Mouse (Mus musculus): Measurements from ENCODE around the gene Jmjd1c. TPM values are rescaled to one million over a fixed set of nuclear protein-coding genes. Genes with fewer than 3 reads are reported as not detected.

Gene Jmjd1c
- total RNA-seq, 1 experiment, result 93.0 TPM

DNA sequence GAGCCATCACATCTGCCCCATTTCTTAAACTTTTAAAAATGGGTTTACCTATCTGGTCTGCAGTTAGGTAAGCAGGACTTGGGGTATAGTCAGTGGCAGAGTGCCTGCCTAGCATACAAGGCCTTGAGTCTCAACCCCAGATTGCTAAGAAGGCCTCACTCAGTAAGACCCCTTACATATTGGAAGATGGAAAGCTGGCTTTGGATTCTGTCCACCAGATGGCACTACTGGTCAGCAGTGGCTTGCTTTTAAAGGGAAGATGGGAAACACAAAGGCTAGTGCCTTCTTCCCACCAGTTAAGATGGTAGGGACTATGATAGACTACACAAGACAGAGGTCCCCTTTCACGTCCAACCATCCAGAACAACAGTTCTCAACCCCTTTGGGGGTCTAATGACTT lies 168.9 kb downstream of the Jmjd1c start:
- peak; percentile 43; the same call in 1 of the 2 replicates for TF ChIP-seq ZC3H11A (IDR thresholded peaks at IDR 0.05; ENCODE audit: borderline replicate concordance, low read depth, low read length)
- no peak for TF ChIP-seq HCFC1 (IDR thresholded peaks at IDR 0.05; ENCODE audit: borderline replicate concordance, insufficient read depth, low read length)
- no peaks in the 10 kb centered on the region for H3K4me1 ChIP-seq (ENCODE audit: control insufficient read depth in 2 of 2, insufficient read depth in 2 of 2, low read length in 2 of 2, poor library complexity in 1 of 2)
- peaks cover 23% of the 10 kb centered on the region for H3K36me3 ChIP-seq (ENCODE audit: control insufficient read depth, insufficient read depth, low read length, poor library complexity, severe bottlenecking)
- no peak overlapping the region for H3K9ac ChIP-seq (ENCODE audit: insufficient read depth, low read depth, low read length, poor library complexity, severe bottlenecking)
- no peak overlapping the region for H3K27ac ChIP-seq (ENCODE audit: insufficient read depth, low read depth, low read length, poor library complexity, severe bottlenecking)
- no peak for DNase-seq (ENCODE audit: low read depth, low spot score)
- H3K4me3 ChIP-seq (ENCODE audit: insufficient read depth in 1 of 2, low read depth in 1 of 2, low read length in 2 of 2, poor library complexity in 1 of 2, severe bottlenecking in 1 of 2), result no peak overlapping the region
- in situ Hi-C loops (cut with MboI; ENCODE audit: low sequenced_read_pairs in 2 of 2, unreplicated experiment in 2 of 2), result no loop called here
- no peaks in the 10 kb centered on the region for H3K9me3 ChIP-seq (ENCODE audit: control insufficient read depth, insufficient read depth, low read depth, low read length)

DNA sequence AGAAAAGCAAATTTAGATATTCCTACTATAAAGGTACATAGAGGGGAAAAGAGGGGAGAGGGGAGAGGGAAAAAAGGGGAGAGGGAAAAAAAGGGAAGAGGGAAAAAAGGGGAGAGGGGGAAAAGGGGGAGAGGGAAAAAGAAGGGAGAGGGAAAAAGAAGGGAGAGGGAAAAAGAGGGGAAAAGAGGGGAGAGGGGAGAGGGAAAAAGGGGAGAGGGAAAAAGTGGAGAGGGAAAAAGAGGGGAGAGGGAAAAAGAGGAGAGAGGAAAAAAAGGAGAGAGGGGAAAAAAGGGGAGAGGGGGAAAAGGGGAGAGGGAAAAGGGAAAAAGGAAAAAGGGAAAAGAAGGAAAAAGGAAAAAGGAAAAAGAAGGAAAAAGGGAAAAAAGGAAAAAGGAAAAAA lies 180.0 kb downstream of the Jmjd1c start:
- no peak for TF ChIP-seq ZC3H11A (IDR thresholded peaks at IDR 0.05; ENCODE audit: borderline replicate concordance, low read depth, low read length)
- TF ChIP-seq HCFC1 (IDR thresholded peaks at IDR 0.05; ENCODE audit: borderline replicate concordance, insufficient read depth, low read length), result no peak
- TF ChIP-seq CHD2 (IDR thresholded peaks at IDR 0.05; ENCODE audit: low read depth, low read length), result no peak
- no peak for TF ChIP-seq MAFK (IDR thresholded peaks at IDR 0.05; ENCODE audit: insufficient read depth, low read depth, low read length)
- TF ChIP-seq ZNF384 (IDR thresholded peaks at IDR 0.05; ENCODE audit: low read depth, low read length), result no peak
- H3K4me1 ChIP-seq (ENCODE audit: control insufficient read depth in 2 of 2, insufficient read depth in 2 of 2, low read length in 2 of 2, poor library complexity in 1 of 2), result no peaks in the 10 kb centered on the region
- in situ Hi-C loops (cut with MboI; ENCODE audit: low sequenced_read_pairs in 2 of 2, unreplicated experiment in 2 of 2), result no loop called here
- no peak overlapping the region for H3K27ac ChIP-seq (ENCODE audit: insufficient read depth, low read depth, low read length, poor library complexity, severe bottlenecking)
- H3K9ac ChIP-seq (ENCODE audit: insufficient read depth, low read depth, low read length, poor library complexity, severe bottlenecking), result no peak overlapping the region
- DNase-seq (ENCODE audit: low read depth, low spot score), result no peak
- peaks cover 21% of the 10 kb centered on the region for H3K36me3 ChIP-seq (ENCODE audit: control insufficient read depth, insufficient read depth, low read length, poor library complexity, severe bottlenecking)
- no peak overlapping the region for H3K4me3 ChIP-seq (ENCODE audit: insufficient read depth in 1 of 2, low read depth in 1 of 2, low read length in 2 of 2, poor library complexity in 1 of 2, severe bottlenecking in 1 of 2)
- H3K9me3 ChIP-seq (ENCODE audit: control insufficient read depth, insufficient read depth, low read depth, low read length), result peaks cover 10% of the 10 kb centered on the region; the same call in 1 of the 2 replicates

DNA sequence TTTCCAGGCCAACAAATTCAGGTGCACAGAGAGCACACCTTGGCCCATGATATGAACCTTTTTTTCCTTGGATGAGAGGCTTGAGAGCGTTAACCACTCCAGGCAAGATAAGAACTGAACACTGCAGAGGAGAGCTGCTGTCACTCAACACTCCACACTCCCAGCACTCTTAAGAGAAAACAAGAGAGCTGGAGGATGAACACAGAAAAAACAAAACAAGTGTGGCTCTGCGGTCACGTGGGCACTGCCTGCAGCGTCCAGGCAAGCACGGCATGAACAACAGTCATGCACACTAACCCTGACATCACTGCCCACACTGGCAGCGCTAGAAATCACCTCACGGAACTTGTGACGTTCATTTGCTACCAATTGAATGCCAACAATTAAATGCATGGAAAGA lies 185.9 kb downstream of the Jmjd1c start:
- in situ Hi-C loops (cut with MboI; ENCODE audit: low sequenced_read_pairs in 2 of 2, unreplicated experiment in 2 of 2), result no loop called here
- H3K9ac ChIP-seq (ENCODE audit: insufficient read depth, low read depth, low read length, poor library complexity, severe bottlenecking), result no peak overlapping the region
- TF ChIP-seq ZNF384 (IDR thresholded peaks at IDR 0.05; ENCODE audit: low read depth, low read length) (no peak), CHD2 (IDR thresholded peaks at IDR 0.05; ENCODE audit: low read depth, low read length) (no peak), ZC3H11A (IDR thresholded peaks at IDR 0.05; ENCODE audit: borderline replicate concordance, low read depth, low read length) (no peak), HCFC1 (IDR thresholded peaks at IDR 0.05; ENCODE audit: borderline replicate concordance, insufficient read depth, low read length) (no peak), MAFK (IDR thresholded peaks at IDR 0.05; ENCODE audit: insufficient read depth, low read depth, low read length) (no peak)
- H3K27ac ChIP-seq (ENCODE audit: insufficient read depth, low read depth, low read length, poor library complexity, severe bottlenecking), result no peak overlapping the region
- H3K4me1 ChIP-seq (ENCODE audit: control insufficient read depth in 2 of 2, insufficient read depth in 2 of 2, low read length in 2 of 2, poor library complexity in 1 of 2), result peaks cover 2 to 3% of the 10 kb centered on the region in 2 experiments; a peak in 1 of 4 replicates
- peaks cover 5% of the 10 kb centered on the region for H3K36me3 ChIP-seq (ENCODE audit: control insufficient read depth, insufficient read depth, low read length, poor library complexity, severe bottlenecking)
- DNase-seq (ENCODE audit: low read depth, low spot score), result no peak
- peaks cover 5% of the 10 kb centered on the region; the same call in 1 of the 2 replicates for H3K9me3 ChIP-seq (ENCODE audit: control insufficient read depth, insufficient read depth, low read depth, low read length)
- H3K4me3 ChIP-seq (ENCODE audit: insufficient read depth in 1 of 2, low read depth in 1 of 2, low read length in 2 of 2, poor library complexity in 1 of 2, severe bottlenecking in 1 of 2), result no peak overlapping the region

DNA sequence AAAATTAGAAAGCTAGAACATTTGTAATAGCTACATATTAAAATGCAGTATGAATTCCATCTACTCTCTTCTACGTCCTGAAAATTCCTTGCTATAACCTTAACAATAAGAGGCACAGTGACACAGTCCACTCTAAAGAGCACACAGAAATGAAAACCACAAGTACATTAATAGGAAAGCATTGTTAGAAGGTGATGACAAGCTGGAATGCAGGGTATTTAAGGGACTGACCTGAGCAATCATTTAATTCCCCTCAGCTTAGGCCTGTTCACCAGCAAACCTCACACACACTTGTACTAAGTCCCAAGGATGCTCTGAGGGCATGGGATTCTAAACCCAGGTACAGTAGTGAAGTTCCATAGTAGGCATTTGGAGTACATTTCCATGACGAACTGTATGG lies 186.6 kb downstream of the Jmjd1c start:
- no peak overlapping the region for H3K9ac ChIP-seq (ENCODE audit: insufficient read depth, low read depth, low read length, poor library complexity, severe bottlenecking)
- H3K27ac ChIP-seq (ENCODE audit: insufficient read depth, low read depth, low read length, poor library complexity, severe bottlenecking), result no peak overlapping the region
- no peak overlapping the region for H3K4me3 ChIP-seq (ENCODE audit: insufficient read depth in 1 of 2, low read depth in 1 of 2, low read length in 2 of 2, poor library complexity in 1 of 2, severe bottlenecking in 1 of 2)
- no peak for TF ChIP-seq HCFC1 (IDR thresholded peaks at IDR 0.05; ENCODE audit: borderline replicate concordance, insufficient read depth, low read length)
- TF ChIP-seq CHD2 (IDR thresholded peaks at IDR 0.05; ENCODE audit: low read depth, low read length), result no peak
- no peak for TF ChIP-seq MAFK (IDR thresholded peaks at IDR 0.05; ENCODE audit: insufficient read depth, low read depth, low read length)
- no peak for TF ChIP-seq ZC3H11A (IDR thresholded peaks at IDR 0.05; ENCODE audit: borderline replicate concordance, low read depth, low read length)
- no peak for TF ChIP-seq ZNF384 (IDR thresholded peaks at IDR 0.05; ENCODE audit: low read depth, low read length)
- 0 out of 2 replicates have a peak, but pooled peaks cover under 1% of the 10 kb centered on the region for H3K9me3 ChIP-seq (ENCODE audit: control insufficient read depth, insufficient read depth, low read depth, low read length)
- in situ Hi-C loops (cut with MboI; ENCODE audit: low sequenced_read_pairs in 2 of 2, unreplicated experiment in 2 of 2), result no loop called here
- peaks cover 2 to 3% of the 10 kb centered on the region in 2 experiments; a peak in 1 of 4 replicates for H3K4me1 ChIP-seq (ENCODE audit: control insufficient read depth in 2 of 2, insufficient read depth in 2 of 2, low read length in 2 of 2, poor library complexity in 1 of 2)
- no peak for DNase-seq (ENCODE audit: low read depth, low spot score)
- H3K36me3 ChIP-seq (ENCODE audit: control insufficient read depth, insufficient read depth, low read length, poor library complexity, severe bottlenecking), result peaks cover 4% of the 10 kb centered on the region

DNA sequence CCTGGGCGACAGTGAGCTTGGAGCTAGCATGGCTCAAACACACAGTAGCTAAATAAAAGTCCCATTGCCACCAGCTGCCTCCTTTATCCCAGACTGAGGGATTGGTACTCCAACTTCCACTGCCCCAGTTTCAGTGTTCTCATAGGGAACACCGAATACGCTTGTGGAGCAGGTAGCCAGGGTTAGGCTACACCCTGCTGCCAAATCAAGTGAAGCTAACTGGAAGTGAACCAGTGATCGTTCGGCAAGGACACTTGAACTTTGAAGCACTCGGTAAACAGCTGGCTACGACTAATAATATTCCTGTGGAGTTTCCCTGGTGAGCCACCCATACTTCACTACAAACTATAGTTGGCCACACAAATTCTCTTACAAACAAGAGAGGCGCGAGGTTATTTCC lies 187.6 kb downstream of the Jmjd1c start:
- peaks cover 5 to 8% of the 10 kb centered on the region in 2 experiments; a peak in 2 of 4 replicates for H3K4me1 ChIP-seq (ENCODE audit: control insufficient read depth in 2 of 2, insufficient read depth in 2 of 2, low read length in 2 of 2, poor library complexity in 1 of 2)
- DNase-seq (ENCODE audit: low read depth, low spot score), result no peak

More for the DNA sequence above, 187.6 kb downstream of the Jmjd1c start:
- in situ Hi-C loops (cut with MboI; ENCODE audit: low sequenced_read_pairs in 2 of 2, unreplicated experiment in 2 of 2), result no loop called here
- peak overlapping the region; percentile 38; the same call in 1 of the 2 replicates for H3K9ac ChIP-seq (ENCODE audit: insufficient read depth, low read depth, low read length, poor library complexity, severe bottlenecking)
- H3K9me3 ChIP-seq (ENCODE audit: control insufficient read depth, insufficient read depth, low read depth, low read length), result no peaks in the 10 kb centered on the region
- H3K4me3 ChIP-seq (ENCODE audit: insufficient read depth in 1 of 2, low read depth in 1 of 2, low read length in 2 of 2, poor library complexity in 1 of 2, severe bottlenecking in 1 of 2), result peak overlapping the region; percentile 87 to 96
- no peak overlapping the region for H3K27ac ChIP-seq (ENCODE audit: insufficient read depth, low read depth, low read length, poor library complexity, severe bottlenecking)
- peaks cover 2% of the 10 kb centered on the region for H3K36me3 ChIP-seq (ENCODE audit: control insufficient read depth, insufficient read depth, low read length, poor library complexity, severe bottlenecking)
- TF ChIP-seq MAFK (IDR thresholded peaks at IDR 0.05; ENCODE audit: insufficient read depth, low read depth, low read length) (no peak), ZC3H11A (IDR thresholded peaks at IDR 0.05; ENCODE audit: borderline replicate concordance, low read depth, low read length) (no peak), ZNF384 (IDR thresholded peaks at IDR 0.05; ENCODE audit: low read depth, low read length) (no peak), HCFC1 (IDR thresholded peaks at IDR 0.05; ENCODE audit: borderline replicate concordance, insufficient read depth, low read length) (no peak), CHD2 (IDR thresholded peaks at IDR 0.05; ENCODE audit: low read depth, low read length) (no peak)
